Mouse (Mus musculus) adrenal gland, postnatal 25 days (tissue): Measurements from ENCODE around the gene Rhob. TPM values are rescaled to one million over a fixed set of nuclear protein-coding genes. Genes with fewer than 3 reads are reported as not detected.

Experiments
- DNase-seq: peaks from one replicate; pipeline ENCODE4 v3.0.0; 2021; ENCODE audit warnings: mixed read lengths
- long read RNA-seq: library from polyadenylated mRNA; stranded (forward); transcript quantifications from one replicate; pipeline ENCODE4 v2.0.0, GENCODE M21; 2021
- total RNA-seq: library from RNA; stranded (reverse); gene quantifications from 2 replicates; pipeline ENCODE4 v1.2.3, GENCODE M21; 2021

The Rhob gene
- 182 and 212 TPM in 2 replicates for total RNA-seq
- long read RNA-seq, transcript Rhob-201 (1 exons, 2,349 nt): major isoform, 164 of 164 reads
- long read RNA-seq, partial matches to known transcripts: 0 of 164 reads
- long read RNA-seq, other reads (novel, unspliced or antisense): 0 of 164 reads

DNA sequence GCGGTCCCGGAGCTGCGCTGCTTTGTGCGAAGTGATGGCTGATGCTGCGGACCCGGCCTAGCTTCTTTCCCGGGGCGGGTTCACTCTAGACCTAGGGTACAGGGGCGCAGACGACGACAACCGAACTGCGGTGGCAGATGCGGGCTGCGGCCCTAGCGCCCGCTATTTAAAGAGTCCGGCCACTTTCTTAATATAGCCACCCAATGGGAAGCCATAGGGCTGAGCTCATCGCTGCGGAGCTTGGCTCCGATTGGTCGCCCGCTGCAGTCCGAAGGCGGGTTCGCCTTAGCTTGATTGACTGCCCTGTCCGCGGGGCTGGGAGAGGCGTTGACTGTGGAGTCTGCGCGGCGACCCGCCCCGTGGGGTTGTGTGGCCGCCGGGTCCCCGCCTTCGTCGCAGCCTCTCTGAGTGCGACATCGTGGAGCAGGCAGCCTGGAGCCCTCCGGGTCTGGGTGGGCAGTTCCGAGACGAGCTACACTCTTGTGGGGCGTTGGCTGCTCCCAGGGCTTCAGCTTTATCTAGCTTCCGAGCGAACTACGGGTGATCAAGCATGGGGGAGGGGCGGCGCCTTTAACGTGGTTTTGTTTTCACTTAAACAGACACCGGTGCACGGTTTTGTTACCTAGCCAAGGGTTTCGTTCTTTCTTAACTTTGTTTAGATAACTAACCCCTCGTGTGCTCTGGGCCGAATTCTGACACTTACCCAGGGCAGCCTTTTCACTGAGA, at the start of gene Rhob:
Rhob (minus strand) TSS at position 139 of the 726 bp plus-strand sequence.
- peak; percentile 95 for DNase-seq

DNA sequence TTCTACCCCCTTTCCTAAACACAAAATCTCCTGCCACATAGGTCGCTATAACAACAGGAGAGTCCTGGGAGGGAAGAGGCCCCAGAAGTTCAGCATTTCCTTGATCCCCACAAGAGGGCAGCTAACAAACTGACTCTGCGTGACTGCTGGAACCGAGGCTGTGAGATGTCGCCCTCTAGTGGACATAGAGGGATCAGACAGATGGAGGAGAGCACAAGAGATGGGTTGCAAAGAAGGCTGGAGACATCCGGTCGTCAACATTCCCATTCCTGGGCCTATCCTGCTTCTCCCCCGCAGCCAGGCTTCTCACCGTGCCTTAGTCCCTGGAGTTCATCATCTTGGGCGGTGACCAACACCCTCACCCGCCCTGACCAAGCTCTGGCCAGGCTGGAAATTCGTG, 47.5 kb upstream of the Rhob start:
- peak; percentile 54 for DNase-seq

DNA sequence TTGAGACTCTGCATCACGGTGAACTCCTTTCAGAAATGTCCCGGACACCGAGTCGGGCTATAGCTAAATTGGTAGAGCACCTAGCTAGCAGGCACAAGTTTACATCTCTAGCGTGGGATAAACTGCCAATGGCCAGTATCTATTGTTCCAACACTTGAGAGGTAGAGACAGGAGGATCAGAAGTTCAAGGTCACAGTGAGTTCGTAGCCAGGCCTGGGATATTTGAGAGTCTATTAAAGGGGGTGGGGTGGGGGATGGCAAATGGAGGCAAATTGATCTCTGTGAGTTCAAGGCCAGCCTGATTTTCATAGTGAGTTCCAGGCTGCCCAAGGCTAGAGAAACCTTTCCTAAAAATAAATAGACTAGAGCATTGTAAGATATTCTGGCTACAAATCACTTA, 47.0 kb upstream of the Rhob start:
- DNase-seq: no peak

DNA sequence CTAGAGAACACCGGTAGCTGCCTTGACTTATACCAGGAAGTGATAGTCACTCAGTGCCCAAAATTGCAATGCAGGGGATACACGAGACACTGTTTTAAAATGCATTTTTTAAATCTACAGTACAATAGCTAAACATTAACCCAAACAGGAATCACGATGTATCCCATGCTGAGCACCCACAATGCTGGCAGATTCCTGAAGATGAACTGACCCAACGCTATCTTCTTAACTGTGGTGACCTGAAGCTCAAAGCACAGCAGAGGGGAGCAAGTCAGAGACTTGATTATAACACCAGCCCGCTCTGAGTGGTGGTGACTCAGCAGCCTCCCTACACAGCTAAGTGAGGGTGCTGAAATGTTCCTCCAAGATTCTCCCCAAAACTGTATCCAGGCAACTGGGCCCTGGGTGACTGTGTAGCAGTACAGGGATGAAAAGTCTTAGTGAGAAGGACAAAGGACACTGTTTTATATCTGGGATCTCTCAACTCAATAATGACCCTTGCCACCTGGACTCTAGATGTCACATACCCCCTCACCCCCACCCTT, 45.3 kb upstream of the Rhob start:
- no peak for DNase-seq

DNA sequence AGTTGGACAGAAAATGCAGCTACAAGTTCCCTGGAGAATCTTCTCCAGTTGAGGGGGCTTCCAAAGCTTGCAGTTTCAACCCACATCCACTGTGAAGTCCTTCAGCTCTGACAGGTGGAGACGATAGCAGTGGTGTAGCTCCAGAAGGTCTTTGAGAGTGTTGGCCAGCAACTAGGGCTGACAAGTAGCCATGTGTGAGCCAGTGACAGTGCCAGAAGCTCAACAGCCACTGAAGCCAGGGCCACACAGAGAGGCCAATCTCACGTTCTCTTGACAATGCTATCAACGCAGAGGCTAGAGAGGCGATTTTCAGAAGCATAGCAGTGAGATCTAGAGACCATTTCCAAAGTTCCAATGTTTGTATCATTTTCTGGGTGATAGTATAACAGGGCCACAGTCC, 42.6 kb upstream of the Rhob start:
- no peak for DNase-seq

DNA sequence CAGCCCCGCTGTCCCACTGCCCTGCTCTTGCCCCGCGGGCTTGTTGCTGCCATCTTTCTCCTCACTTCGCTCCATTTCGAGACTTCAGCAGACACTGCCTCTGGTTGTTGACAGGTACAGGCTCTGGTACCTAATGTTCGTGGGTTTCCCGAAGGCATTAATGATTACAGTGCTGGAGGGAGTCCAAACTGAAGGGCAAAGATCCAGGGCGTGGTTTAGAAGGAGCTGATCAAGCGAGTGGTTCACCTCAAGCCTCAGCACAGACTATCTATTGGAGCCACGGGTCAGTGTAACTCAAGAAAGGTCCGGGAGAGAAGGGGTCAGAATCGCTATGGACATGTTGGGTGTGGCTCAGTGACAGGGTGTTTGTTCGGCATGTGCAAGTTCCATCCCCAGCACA, 39.7 kb upstream of the Rhob start:
- no peak for DNase-seq

DNA sequence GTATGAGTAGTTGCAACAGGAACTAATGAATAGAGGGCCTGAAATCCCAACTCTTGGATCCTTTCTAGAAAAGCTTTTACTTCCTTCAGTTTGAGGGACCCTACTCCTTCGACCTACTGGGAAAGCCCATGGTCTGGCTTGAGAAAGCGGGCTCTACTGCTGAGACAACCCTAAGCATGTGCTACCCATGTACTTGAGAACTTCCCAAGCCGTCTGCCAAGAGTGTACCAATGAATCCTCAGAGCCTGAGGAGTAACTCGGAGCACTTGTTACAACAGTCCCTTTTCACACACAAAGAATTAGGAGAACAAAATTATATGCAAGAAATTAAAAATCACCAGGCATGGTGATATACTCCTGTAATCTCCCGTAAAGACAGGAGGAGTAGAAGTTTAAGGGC, 37.5 kb upstream of the Rhob start:
- no peak for DNase-seq

DNA sequence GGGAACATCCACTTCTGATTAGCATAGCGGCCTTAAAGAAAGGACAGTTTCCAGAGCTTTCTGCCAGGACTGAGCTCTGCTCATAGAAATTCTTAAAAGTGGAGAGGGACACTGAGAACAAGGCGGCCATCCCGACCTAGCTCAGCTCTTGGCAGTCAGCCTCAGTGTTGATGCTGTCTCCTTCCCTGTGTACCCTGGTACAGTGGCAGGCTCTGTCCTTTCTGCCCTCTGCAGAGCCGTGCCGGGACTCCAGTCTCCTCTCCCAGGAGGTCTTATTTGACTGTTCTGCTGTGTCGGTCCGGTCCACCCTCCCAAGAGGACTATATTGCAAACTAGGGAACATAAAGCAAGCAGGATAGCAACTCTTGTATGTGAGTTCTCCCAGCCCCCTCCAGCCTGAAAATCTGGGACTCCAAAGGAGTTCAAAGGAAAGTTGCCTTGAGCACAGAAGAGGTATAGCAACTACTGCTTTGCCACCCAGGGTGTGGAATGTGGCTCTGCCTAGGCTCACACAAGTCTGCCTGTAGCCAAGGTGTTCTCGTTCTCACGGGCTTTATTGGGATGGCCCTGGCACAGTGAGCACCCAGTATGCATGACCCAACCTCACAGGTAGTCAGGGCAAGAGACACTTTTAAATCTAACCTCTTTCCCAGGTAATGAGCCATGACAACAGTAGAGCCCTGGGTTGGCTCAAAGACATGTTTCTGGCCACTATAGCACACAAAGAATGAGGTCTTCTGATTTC, 36.6 kb upstream of the Rhob start:
- no peak for DNase-seq

DNA sequence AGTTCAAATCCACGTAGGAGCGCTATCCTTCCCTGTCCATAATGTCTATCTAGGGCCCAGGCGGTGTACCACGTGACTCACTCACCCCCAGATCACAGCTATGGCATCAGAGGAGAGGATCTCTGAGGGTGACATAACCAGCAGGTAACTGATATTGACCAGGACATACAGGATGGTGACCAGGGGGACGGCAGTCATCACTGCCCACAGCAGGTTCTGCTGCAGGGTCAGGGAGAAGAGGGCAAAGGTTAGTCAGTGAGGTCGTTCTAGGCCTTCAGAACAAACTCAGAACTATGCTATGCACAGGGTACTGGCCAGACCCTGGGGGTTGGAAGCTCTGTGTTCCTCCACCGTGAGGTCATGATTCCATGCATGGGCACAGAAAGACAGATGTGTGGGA, 35.8 kb upstream of the Rhob start:
- no peak for DNase-seq

DNA sequence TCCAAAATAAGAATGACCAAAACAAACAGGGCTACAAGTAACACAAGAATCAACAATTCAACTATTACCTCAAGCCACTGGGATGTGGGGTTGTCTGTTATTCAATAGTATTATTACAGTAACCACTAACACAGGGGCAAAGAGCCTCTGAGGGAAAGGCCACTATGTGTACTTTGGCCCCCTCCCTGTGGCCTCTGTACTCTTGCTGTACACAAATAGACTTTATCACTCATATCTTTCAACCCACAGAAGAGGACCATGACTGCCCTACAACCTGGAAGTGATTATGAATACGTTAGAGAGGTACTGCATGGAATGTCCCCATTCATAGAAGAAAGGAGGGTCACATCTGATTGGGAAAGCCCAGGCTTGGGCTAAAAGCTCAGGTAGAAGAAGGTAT, 35.1 kb upstream of the Rhob start:
- no peak for DNase-seq

DNA sequence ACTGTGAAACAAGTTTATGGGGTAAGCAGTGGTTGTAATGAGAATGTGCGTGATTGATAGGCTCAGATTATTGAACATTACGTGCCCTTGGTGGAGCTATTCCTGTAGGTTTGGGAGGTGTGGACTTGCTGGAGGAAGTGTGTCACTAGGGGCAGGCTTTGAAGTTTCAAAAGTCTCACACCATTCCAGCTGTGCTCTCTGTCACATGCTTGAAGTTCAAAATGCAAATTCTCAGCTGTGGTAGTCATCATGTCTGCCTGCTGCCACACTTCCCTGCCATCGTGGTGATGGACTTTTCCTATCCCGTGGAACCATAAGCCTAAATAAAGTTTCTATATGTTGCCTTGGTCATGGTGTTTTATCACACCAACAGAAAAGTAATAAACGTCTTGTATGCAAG, 28.0 kb upstream of the Rhob start:
- DNase-seq: no peak

DNA sequence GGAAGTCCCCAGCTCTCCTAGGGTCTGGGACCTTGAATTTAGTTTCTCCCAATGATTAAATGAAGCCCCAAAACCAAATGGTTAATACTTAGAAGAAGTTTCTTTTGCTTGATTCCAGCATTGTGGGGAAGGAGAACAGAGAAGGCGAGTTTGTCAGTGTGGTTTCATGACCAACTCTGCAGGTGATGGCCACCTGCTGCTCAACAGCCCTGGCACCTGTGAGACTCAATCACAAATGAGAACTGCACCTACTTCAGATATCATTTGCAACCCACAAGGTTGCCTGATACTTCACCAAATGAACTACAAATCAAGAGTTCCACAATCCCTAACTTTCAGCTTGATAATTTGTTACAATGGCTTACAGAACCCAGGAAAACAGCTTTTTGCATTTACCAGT, 27.4 kb upstream of the Rhob start:
- no peak for DNase-seq

DNA sequence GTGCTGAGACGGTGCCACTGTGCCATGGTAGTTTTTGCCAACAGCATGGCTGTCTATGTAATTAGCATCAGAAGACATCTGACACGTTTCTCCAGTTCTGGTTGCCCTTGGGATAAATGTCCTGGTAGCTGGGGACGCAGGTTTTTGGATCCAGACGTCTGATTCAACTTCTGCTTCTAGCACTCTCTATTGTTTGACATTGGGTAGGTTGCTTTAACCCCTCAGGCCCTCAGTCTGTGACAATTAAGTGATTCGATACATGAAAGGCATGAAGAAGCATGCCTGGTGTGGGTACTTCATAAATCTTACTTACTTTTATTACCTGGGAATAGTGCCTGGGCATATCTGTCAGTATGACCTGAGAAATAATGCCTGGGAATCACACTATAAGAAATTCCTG, 24.3 kb upstream of the Rhob start:
- no peak for DNase-seq

DNA sequence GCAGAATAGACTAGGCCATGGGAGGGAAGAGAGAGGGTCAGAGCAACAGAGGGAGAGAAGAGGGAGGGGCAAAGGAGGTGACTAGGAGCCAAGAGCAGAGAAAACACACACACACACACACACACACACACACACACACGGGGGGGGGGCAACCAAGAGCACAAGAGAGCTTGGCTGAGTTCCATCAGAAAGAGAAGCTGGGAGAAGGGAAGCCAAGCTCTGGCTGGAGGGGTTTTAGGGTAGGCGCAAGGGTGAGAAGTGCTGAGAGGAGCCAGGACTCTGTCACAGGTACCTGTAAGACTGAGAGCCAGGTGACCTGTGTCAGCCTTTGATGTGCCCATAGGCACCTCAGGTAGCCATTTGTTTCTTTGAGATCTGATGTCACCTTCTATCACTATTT, 22.9 kb upstream of the Rhob start:
- no peak for DNase-seq

DNA sequence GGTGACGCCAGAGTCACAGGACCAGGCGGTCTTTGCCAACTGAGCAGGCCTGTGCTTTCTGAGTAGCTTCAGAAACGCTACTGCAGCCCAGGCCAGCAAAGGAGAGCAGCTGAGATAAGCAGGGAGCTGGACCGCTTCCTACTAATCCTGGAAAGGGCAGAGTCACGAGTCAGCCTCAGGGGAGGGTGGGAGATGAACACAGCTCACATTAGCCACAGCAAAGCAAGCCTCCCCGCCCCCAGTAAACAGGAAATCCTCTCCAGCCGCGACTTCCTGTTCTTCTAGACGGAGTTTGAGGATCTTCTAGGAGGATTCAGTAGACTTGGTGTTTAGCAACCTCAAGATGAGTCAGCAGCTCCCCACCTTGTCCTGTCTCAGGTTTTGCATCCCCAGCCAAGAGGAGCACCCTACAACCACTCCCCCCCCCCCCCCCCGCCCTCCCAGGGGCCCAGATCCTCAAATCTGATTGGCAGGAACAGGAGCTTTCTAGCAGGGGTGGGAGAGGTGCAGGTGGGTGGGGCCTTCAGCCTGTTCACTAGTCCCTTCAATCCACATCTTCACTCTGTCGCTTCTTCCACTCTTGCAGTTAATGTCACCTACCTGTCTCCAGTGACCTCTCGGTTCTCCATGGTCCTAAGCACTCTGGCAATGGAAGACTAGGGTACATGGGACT, 21.7 kb upstream of the Rhob start:
- DNase-seq: peak; percentile 33

DNA sequence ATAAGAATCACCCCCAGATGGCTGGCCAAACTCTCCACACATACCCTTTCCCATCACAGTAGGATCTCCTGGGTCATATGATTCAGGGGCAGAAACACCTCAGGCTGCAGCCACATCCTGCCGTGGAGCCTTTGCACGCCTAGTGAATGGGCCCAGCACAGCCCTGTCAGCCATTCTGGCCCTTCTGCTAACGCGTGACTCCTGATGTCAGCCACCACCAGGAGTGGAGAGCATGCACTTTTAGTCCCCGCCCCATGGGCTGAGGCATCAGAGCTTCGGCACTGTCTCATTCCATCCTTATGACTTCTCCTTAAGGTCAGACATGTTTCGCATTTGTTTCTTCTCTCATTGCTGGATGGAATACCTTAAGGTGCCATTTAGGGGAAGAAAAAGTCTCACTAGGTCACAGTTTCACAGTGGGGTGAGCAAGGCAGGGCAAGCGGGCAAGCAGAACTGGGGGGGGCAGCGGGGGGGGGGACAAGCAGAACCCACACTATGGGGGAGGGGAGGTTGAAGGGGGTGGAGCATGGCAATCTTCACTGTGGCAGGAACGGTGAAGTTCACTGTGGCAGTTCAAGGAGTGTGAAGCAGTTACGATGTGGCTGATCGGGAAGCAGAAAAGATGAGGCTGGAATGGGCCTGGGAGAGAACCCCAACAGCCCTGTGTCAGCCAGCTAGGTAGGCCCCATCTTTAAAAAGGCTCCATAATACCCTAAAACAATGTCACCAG, 19.8 kb upstream of the Rhob start:
- DNase-seq: no peak

DNA sequence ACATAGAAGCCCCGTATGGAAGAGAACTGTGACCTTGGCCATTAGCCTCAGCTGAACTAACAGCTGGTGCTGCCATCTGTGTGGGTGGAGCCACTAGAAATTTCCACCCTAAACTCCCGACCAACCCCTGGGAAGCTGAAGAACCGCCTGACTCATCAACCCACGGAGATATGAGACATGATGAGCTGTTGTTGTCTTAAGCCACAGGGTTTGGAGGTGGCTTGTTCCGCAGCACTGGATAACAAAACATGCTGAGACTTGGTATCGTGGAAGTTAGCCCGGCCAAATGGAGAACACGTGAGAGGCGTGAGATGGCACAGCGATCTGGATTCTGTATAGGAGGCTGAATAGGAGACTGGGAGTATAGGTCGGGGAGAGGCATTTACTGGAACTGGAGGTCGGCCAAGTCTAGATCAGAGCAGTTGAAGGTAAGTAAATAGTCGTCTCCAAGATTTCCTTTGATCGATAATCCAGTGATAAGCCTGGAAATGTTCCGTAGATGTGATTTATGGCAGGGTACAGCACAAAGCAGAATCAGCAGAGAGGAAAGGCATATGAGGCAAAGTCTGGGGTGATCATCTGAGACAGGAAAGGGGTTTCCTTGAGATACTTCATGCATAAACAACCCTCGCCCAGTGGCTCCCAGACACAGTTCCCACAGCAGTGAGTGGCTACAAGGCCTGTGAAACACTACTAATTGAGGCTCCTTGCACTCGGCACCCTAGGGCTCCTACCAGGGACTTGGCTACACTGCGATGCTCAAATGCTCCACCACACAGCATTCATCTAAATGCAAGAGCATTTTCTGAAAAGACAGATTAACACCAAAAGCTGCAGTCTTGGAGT, 11.5 kb upstream of the Rhob start:
- no peak for DNase-seq

DNA sequence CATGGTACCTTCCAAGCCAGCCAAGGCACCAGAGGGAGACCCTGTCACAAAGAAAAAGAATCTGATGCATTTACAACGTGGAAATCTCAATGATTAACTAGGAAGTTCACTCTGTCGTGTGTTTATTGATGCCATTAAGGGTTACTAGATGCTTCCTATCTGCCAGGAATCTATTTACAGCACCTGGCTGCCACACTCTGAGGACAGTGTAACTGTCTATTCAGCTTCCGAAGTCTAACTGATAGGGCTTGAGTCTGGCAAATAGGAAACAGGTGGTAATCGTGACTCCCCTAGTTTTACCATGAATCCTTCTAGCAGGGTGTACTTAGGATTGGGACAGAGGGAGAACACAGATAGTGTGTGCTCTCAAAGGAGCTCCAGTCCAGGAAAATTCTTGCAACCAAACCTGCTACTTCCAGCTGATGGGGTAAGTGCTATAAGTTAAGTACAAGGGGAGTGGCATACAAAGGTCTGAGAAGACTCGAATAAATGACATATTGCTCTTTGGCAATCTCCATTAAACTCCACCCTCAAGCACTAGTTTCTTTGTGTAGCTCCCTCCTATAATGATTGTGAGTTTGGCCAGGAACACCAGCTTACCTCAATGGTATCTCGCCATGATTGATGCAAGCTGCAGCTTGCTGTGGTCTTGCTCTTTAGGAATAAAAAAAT, 10.6 kb upstream of the Rhob start:
- no peak for DNase-seq

DNA sequence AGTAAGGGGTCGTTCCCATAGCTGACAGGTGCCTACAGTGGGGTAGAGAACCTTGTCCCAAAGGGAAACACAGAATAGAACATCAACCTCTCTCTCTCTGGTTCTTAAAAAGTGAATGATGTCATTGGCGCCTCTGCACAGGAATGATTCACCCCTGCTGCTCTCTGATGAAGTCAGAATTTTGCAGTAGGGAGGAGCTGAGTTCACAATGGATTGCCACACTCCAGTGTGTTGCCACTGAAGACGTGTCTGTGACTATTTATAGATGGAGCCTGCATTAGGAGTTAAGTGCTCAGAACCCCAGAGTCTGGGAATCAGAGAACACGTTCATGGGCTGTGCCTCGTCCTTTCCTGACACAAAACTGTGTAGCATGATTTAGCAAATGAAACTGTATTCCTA, 9.9 kb upstream of the Rhob start:
- no peak for DNase-seq

DNA sequence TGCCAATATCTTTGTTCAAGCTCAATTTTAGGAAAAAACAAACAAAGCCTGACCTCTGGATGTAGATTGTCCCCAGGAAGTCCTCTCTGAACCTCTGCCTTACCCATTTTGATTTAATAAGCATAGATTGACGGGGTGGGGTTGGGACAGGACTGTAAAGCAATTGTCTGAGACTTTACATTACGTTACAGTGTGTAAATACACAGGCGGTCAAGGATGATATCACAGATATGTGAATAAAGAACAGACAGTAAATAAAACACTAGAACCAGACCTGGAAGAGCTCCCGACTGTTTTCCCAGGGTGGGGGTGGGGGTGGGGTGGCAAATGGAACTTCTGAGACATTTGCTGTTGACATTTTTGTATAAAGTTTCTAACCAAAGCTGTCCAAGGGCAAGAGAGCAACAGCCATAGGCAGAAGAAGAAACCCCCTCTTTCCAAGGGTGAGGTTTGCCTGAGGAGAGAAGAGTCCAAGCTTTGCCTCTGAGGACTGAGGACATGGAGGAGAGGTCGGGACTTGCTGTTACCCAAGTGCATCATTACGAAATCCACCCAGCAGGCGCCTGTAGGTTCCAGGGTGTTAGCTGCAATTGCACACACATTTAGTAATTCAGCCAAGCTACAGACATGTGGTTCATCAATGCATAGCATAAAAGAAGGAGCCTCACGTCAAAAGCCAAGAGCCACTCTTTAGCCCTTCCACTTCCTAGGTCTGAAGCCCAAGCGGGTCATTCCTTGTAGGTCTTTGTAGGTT, 7.3 kb upstream of the Rhob start:
- DNase-seq: no peak
